Mouse (Mus musculus) Muller cell, postnatal 12 days (primary cell): ENCODE results near the gene Ccdc157.

Experiments used
- DNase-seq: peaks from one replicate; pipeline ENCODE4 v3.0.0-alpha.2; 2015; ENCODE audit errors: inconsistent ontology term

The Ccdc157 gene

GRCm38 (mm10) chr11:4183511-4183910 is 23.4 kb upstream of the Ccdc157 start:
- peak; percentile 77 for DNase-seq

- peak; percentile 94 for DNase-seq
These were observed 22.0 kb upstream of the Ccdc157 start for GRCm38 (mm10) chr11:4182061-4182460.

- DNase-seq, result peak; percentile 63
These were observed 17.6 kb upstream of the Ccdc157 start for GRCm38 (mm10) chr11:4177716-4178115.

GRCm38 (mm10) chr11:4174586-4174985 is 14.5 kb upstream of the Ccdc157 start:
- DNase-seq, result peak; percentile 72

GRCm38 (mm10) chr11:4166467-4167090 is 6.5 kb upstream of the Ccdc157 start:
- no peak for DNase-seq

- no peak for DNase-seq
These were observed 4.6 kb upstream of the Ccdc157 start for GRCm38 (mm10) chr11:4164701-4165100.

GRCm38 (mm10) chr11:4160758-4161480 is 826 bp upstream of the Ccdc157 start:
- peak; percentile 29 for DNase-seq

GRCm38 (mm10) chr11:4158676-4159075 is 1.4 kb downstream of the Ccdc157 start:
- no peak for DNase-seq

- no peak for DNase-seq
These were observed 4.5 kb downstream of the Ccdc157 start for GRCm38 (mm10) chr11:4155641-4156040.

GRCm38 (mm10) chr11:4153694-4154093 is 6.4 kb downstream of the Ccdc157 start:
- no peak for DNase-seq

GRCm38 (mm10) chr11:4149886-4150285 is 10.2 kb downstream of the Ccdc157 start:
- DNase-seq, result no peak

- no peak for DNase-seq
These were observed 11.4 kb downstream of the Ccdc157 start for GRCm38 (mm10) chr11:4148536-4149156.

GRCm38 (mm10) chr11:4148120-4148519 is 12.0 kb downstream of the Ccdc157 start:
- no peak for DNase-seq

- DNase-seq, result no peak
These were observed 13.0 kb downstream of the Ccdc157 start for GRCm38 (mm10) chr11:4147098-4147497.

- no peak for DNase-seq
These were observed 13.7 kb downstream of the Ccdc157 start for GRCm38 (mm10) chr11:4146381-4146780.

- no peak for DNase-seq
These were observed 16.6 kb downstream of the Ccdc157 start for GRCm38 (mm10) chr11:4143281-4144062.

- no peak for DNase-seq
These were observed 17.7 kb downstream of the Ccdc157 start for GRCm38 (mm10) chr11:4142352-4142751.

- no peak for DNase-seq
These were observed 18.6 kb downstream of the Ccdc157 start for GRCm38 (mm10) chr11:4141505-4141904.

GRCm38 (mm10) chr11:4138964-4139363 is 21.1 kb downstream of the Ccdc157 start:
- no peak for DNase-seq

GRCm38 (mm10) chr11:4134986-4135935 is 24.8 kb downstream of the Ccdc157 start, which contains the start of gene Rnf215:
Gene Rnf215, plus strand, starts transcription at chr11:4135202.
- peak; percentile 93 for DNase-seq

GRCm38 (mm10) chr11:4134400-4134799 is 25.7 kb downstream of the Ccdc157 start:
- DNase-seq, result no peak
